Mouse (Mus musculus) E14TG2a.4 (cell line): ENCODE results near the gene Mdh1b.
A peak's percentile ranks its signal among the peaks of the same experiment; 100 is the strongest.

Experiments used
- H3K27me3 ChIP-seq: 2 replicates; pipeline ENCODE4 v1.6.1; 2014; ENCODE audit warnings: low read length, control low read depth; ENCODE audit not compliant: insufficient read depth
- H3K36me3 ChIP-seq: 2 replicates; pipeline ENCODE4 v1.6.1; 2014; ENCODE audit warnings: low read length, control low read depth; ENCODE audit not compliant: insufficient read depth
- H3K4me1 ChIP-seq: replicated peaks from 2 replicates; pipeline ENCODE4 v1.6.1; 2014; ENCODE audit warnings: low read depth, low read length, control low read depth
- H3K4me3 ChIP-seq: replicated peaks from 2 replicates; pipeline ENCODE4 v1.5.1; 2014; ENCODE audit warnings: mild to moderate bottlenecking, low read length
- H3K9me3 ChIP-seq: 2 replicates; pipeline ENCODE4 v1.6.1; 2014; ENCODE audit warnings: low read length, control low read depth
- CTCF ChIP-seq: conservative IDR thresholded peaks from 2 replicates; pipeline ENCODE4 v1.5.1; 2014; ENCODE audit warnings: low read length
- NANOG ChIP-seq: IDR thresholded peaks from 2 replicates; pipeline ENCODE4 v1.6.1; 2014; ENCODE audit warnings: borderline replicate concordance, low read length, mixed read lengths
- POU5F1 ChIP-seq: IDR thresholded peaks from 2 replicates; pipeline ENCODE4 v1.6.1; 2014; ENCODE audit warnings: low read length, borderline replicate concordance

The Mdh1b gene

GRCm38 (mm10) chr1:63756005-63756404 is 25.9 kb upstream of the Mdh1b start:
- Histone ChIP-seq H3K36me3 (peaks cover 22% of the 10 kb centered on the region), H3K9me3 (no peaks in the 10 kb centered on the region), H3K4me1 (peaks cover 8% of the 10 kb centered on the region), H3K4me3 (no peak overlapping the region), H3K27me3 (no peaks in the 10 kb centered on the region)
- TF ChIP-seq NANOG (no peak), POU5F1 (no peak), CTCF (no peak)

GRCm38 (mm10) chr1:63729796-63730195 is 322 bp downstream of the Mdh1b start:
- H3K36me3 ChIP-seq = peaks cover 21% of the 10 kb centered on the region

GRCm38 (mm10) chr1:63720161-63720560 is 10.0 kb downstream of the Mdh1b start:
- H3K4me1 ChIP-seq = no peaks in the 10 kb centered on the region
- TF ChIP-seq NANOG (no peak), CTCF (no peak), POU5F1 (no peak)
- no peaks in the 10 kb centered on the region for H3K9me3 ChIP-seq
- H3K4me3 ChIP-seq = no peak overlapping the region
- no peaks in the 10 kb centered on the region for H3K36me3 ChIP-seq
- peaks cover 6% of the 10 kb centered on the region; the same call in 1 of the 2 replicates for H3K27me3 ChIP-seq

More at GRCm38 (mm10) chr1:63729796-63730195, 322 bp downstream of the Mdh1b start:
- Histone ChIP-seq H3K27me3 (peaks cover 3% of the 10 kb centered on the region; the same call in 1 of the 2 replicates), H3K4me3 (peak overlapping the region; percentile 94), H3K4me1 (peaks cover 24% of the 10 kb centered on the region), H3K9me3 (no peaks in the 10 kb centered on the region)
- TF ChIP-seq NANOG (no peak), POU5F1 (no peak), CTCF (no peak)

GRCm38 (mm10) chr1:63708876-63709275 is 21.2 kb downstream of the Mdh1b start:
- TF ChIP-seq POU5F1 (no peak), CTCF (no peak), NANOG (no peak)
- H3K4me3 ChIP-seq = no peak overlapping the region
- no peaks in the 10 kb centered on the region for H3K4me1 ChIP-seq
- no peaks in the 10 kb centered on the region for H3K36me3 ChIP-seq
- H3K27me3 ChIP-seq = no peaks in the 10 kb centered on the region
- no peaks in the 10 kb centered on the region; the same call in 1 of the 2 replicates for H3K9me3 ChIP-seq

- Histone ChIP-seq H3K36me3 (no peaks in the 10 kb centered on the region), H3K9me3 (peaks cover 6% of the 10 kb centered on the region; the same call in 1 of the 2 replicates), H3K4me3 (no peak overlapping the region), H3K4me1 (no peaks in the 10 kb centered on the region), H3K27me3 (no peaks in the 10 kb centered on the region)
- TF ChIP-seq POU5F1 (no peak), CTCF (no peak), NANOG (no peak)
Measured at GRCm38 (mm10) chr1:63705733-63706132, 24.4 kb downstream of the Mdh1b start.

GRCm38 (mm10) chr1:63696861-63697260 is 33.3 kb downstream of the Mdh1b start:
- H3K4me3 ChIP-seq = no peak overlapping the region
- H3K4me1 ChIP-seq = no peaks in the 10 kb centered on the region
- no peaks in the 10 kb centered on the region for H3K36me3 ChIP-seq
- H3K27me3 ChIP-seq = peaks cover 5% of the 10 kb centered on the region; the same call in 1 of the 2 replicates
- TF ChIP-seq POU5F1 = no peak
- TF ChIP-seq CTCF = no peak
- TF ChIP-seq NANOG = no peak
- H3K9me3 ChIP-seq = no peaks in the 10 kb centered on the region

- Histone ChIP-seq H3K36me3 (no peaks in the 10 kb centered on the region), H3K27me3 (no peaks in the 10 kb centered on the region), H3K9me3 (no peaks in the 10 kb centered on the region), H3K4me3 (no peak within 1 kb of the TSS), H3K4me1 (no peaks in the 10 kb centered on the region)
- no peak for TF ChIP-seq POU5F1
- no peak for TF ChIP-seq CTCF
- TF ChIP-seq NANOG = no peak
Measured at GRCm38 (mm10) chr1:63686827-63687226, 43.3 kb downstream of the Mdh1b start, which contains the start of gene Dytn. Gene Dytn, minus strand, starts transcription at chr1:63686927.

GRCm38 (mm10) chr1:63675975-63676374 is 54.1 kb downstream of the Mdh1b start:
- Histone ChIP-seq H3K4me1 (no peaks in the 10 kb centered on the region), H3K36me3 (no peaks in the 10 kb centered on the region), H3K27me3 (0 out of 2 replicates have a peak, but pooled peaks cover 2% of the 10 kb centered on the region), H3K4me3 (no peak overlapping the region), H3K9me3 (peaks cover 2% of the 10 kb centered on the region; the same call in 1 of the 2 replicates)
- TF ChIP-seq POU5F1 = no peak
- no peak for TF ChIP-seq NANOG
- TF ChIP-seq CTCF = no peak

- H3K36me3 ChIP-seq = no peaks in the 10 kb centered on the region
- TF ChIP-seq CTCF (peak; percentile 33), NANOG (no peak), POU5F1 (no peak)
- H3K4me1 ChIP-seq = peaks cover 28% of the 10 kb centered on the region
- H3K9me3 ChIP-seq = peaks cover 5% of the 10 kb centered on the region; the same call in 1 of the 2 replicates
- H3K27me3 ChIP-seq = peaks cover 18% of the 10 kb centered on the region
- no peak overlapping the region for H3K4me3 ChIP-seq
Measured at GRCm38 (mm10) chr1:63668852-63669160, 61.3 kb downstream of the Mdh1b start.
